Mouse (Mus musculus) right cerebral cortex, postnatal 14 days (tissue): ENCODE data around the gene Zbtb39.
"Not testable (repeated sequence)": the region's sequence is repeated elsewhere in the genome, so short reads cannot be mapped to it uniquely, and the experiment has no call there.

ENCODE experiments used
- DNase-seq: peaks from one replicate; pipeline ENCODE4 v3.0.0; 2022

Gene Zbtb39

GRCm38 (mm10) chr10:127738151-127738882 lies 1.0 kb upstream of the Zbtb39 start:
- no peak for DNase-seq

- DNase-seq: no peak
Measured at GRCm38 (mm10) chr10:127739661-127740161, 373 bp downstream of the Zbtb39 start.

- DNase-seq: no peak
Measured at GRCm38 (mm10) chr10:127744661-127745060, 5.3 kb downstream of the Zbtb39 start.

- no peak for DNase-seq
Measured at GRCm38 (mm10) chr10:127745886-127746285, 6.5 kb downstream of the Zbtb39 start.

- no peak for DNase-seq
Measured at GRCm38 (mm10) chr10:127747254-127747653, 7.9 kb downstream of the Zbtb39 start.

- DNase-seq: no peak
Measured at GRCm38 (mm10) chr10:127748847-127749612, 9.7 kb downstream of the Zbtb39 start.

- DNase-seq: no peak
Measured at GRCm38 (mm10) chr10:127750136-127750777, 10.9 kb downstream of the Zbtb39 start.

GRCm38 (mm10) chr10:127751548-127751947 lies 12.2 kb downstream of the Zbtb39 start, which contains the start of gene Gpr182:
Gpr182 (minus strand) TSS chr10:127751732.
- no peak for DNase-seq

- no peak for DNase-seq
Measured at GRCm38 (mm10) chr10:127754566-127755166, 15.3 kb downstream of the Zbtb39 start.

- DNase-seq: no peak
Measured at GRCm38 (mm10) chr10:127755246-127755645, 15.9 kb downstream of the Zbtb39 start.

GRCm38 (mm10) chr10:127755770-127756468 lies 16.6 kb downstream of the Zbtb39 start:
- no peak for DNase-seq

GRCm38 (mm10) chr10:127759181-127760110 lies 20.1 kb downstream of the Zbtb39 start, which contains the start of the genes Rdh1 and Rdh16f1:
Rdh1 (plus strand) TSS chr10:127759721.
Rdh16f1 (plus strand) TSS chr10:127759787.
- no peak for DNase-seq

- not testable (repeated sequence) for DNase-seq
Measured at GRCm38 (mm10) chr10:127762926-127763325, 23.6 kb downstream of the Zbtb39 start.

- DNase-seq: no peak
Measured at GRCm38 (mm10) chr10:127763914-127764680, 24.8 kb downstream of the Zbtb39 start.

GRCm38 (mm10) chr10:127766564-127766963 lies 27.2 kb downstream of the Zbtb39 start:
- no peak for DNase-seq

GRCm38 (mm10) chr10:127776011-127776410 lies 36.7 kb downstream of the Zbtb39 start, which contains the start of gene Rdh9:
Rdh9 (plus strand) TSS chr10:127776386.
- no peak for DNase-seq

- not testable (repeated sequence) for DNase-seq
Measured at GRCm38 (mm10) chr10:127782321-127782720, 43.0 kb downstream of the Zbtb39 start.

- not testable (repeated sequence) for DNase-seq
Measured at GRCm38 (mm10) chr10:127785411-127785810, 46.1 kb downstream of the Zbtb39 start.
